Mouse (Mus musculus): Measurements from ENCODE around the gene Slc10a6. TPM values are rescaled to one million over a fixed set of nuclear protein-coding genes. Genes with fewer than 3 reads are reported as not detected.

Slc10a6 gene
- polyA plus RNA-seq, 1 experiment from 2014 or later = 0.34 TPM

- H3K27ac ChIP-seq (ENCODE audit: low read depth, low read length) = no peak overlapping the region
- no peak overlapping the region for H3K4me2 ChIP-seq (ENCODE audit: low read length)
- H3K4me3 ChIP-seq (ENCODE audit: low read length) = no peak overlapping the region
- H3K9me3 ChIP-seq (ENCODE audit: control insufficient read depth, low read length) = no peaks in the 10 kb centered on the region
- H3K4me1 ChIP-seq (ENCODE audit: control insufficient read depth, insufficient read depth, low read depth, low read length) = 0 out of 2 replicates have a peak, but pooled peaks cover 8% of the 10 kb centered on the region
- 78% methylated on average over 6 of the region's 6 CpGs for WGBS
- H3K36me3 ChIP-seq (ENCODE audit: control insufficient read depth, insufficient read depth, low read length) = no peaks in the 10 kb centered on the region
- no peak overlapping the region for H3K9ac ChIP-seq (ENCODE audit: low read depth, low read length)
- no peak for ATAC-seq
- no peaks in the 10 kb centered on the region for H3K27me3 ChIP-seq (replicated peaks; ENCODE audit: control insufficient read depth, insufficient read depth, low read length)
Observed at GRCm38 (mm10) chr5:103628499-103628898, 704 bp downstream of the Slc10a6 start.

DNA sequence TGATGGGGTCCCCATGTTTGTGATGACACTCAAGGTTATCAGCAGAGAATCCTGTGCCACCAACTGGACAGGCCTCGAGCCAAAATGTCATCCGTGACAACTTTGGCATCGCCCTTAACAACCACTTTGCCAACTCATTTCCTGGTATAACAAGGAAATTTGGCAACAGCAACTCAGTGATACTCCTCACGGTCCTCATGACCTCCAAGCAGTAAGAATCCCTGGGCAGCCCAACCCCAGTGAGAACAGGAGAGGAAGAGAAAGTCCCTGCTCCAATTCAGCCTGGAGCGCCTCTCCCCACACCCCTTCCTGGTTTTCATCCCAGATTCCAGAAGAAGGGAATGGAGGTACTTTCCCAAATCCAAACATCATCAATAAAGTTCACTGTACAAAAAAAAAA, 4.4 kb downstream of the Slc10a6 start:
- no peak overlapping the region for H3K4me2 ChIP-seq (ENCODE audit: low read length)
- WGBS = 91% methylated on average over 5 of the region's 5 CpGs
- H3K4me1 ChIP-seq (ENCODE audit: control insufficient read depth, insufficient read depth, low read depth, low read length) = 0 out of 2 replicates have a peak, but pooled peaks cover 6% of the 10 kb centered on the region
- no peak overlapping the region for H3K27ac ChIP-seq (ENCODE audit: low read depth, low read length)
- no peak overlapping the region for H3K4me3 ChIP-seq (ENCODE audit: low read length)
- H3K36me3 ChIP-seq (ENCODE audit: control insufficient read depth, insufficient read depth, low read length) = no peaks in the 10 kb centered on the region
- H3K9ac ChIP-seq (ENCODE audit: low read depth, low read length) = no peak overlapping the region
- H3K27me3 ChIP-seq (replicated peaks; ENCODE audit: control insufficient read depth, insufficient read depth, low read length) = no peaks in the 10 kb centered on the region
- ATAC-seq = no peak
- no peaks in the 10 kb centered on the region for H3K9me3 ChIP-seq (ENCODE audit: control insufficient read depth, low read length)

GRCm38 (mm10) chr5:103622321-103622720, 6.9 kb downstream of the Slc10a6 start:
- Histone ChIP-seq H3K36me3 (ENCODE audit: control insufficient read depth, insufficient read depth, low read length) (no peaks in the 10 kb centered on the region), H3K4me3 (ENCODE audit: low read length) (no peak overlapping the region), H3K4me2 (ENCODE audit: low read length) (no peak overlapping the region), H3K27ac (ENCODE audit: low read depth, low read length) (no peak overlapping the region), H3K27me3 (replicated peaks; ENCODE audit: control insufficient read depth, insufficient read depth, low read length) (no peaks in the 10 kb centered on the region), H3K4me1 (ENCODE audit: control insufficient read depth, insufficient read depth, low read depth, low read length) (no peaks in the 10 kb centered on the region), H3K9me3 (ENCODE audit: control insufficient read depth, low read length) (no peaks in the 10 kb centered on the region), H3K9ac (ENCODE audit: low read depth, low read length) (no peak overlapping the region)
- 63% methylated on average over 5 of the region's 5 CpGs for WGBS
- ATAC-seq = no peak

GRCm38 (mm10) chr5:103620301-103620973, 8.8 kb downstream of the Slc10a6 start:
- Histone ChIP-seq H3K9ac (ENCODE audit: low read depth, low read length) (no peak overlapping the region), H3K27me3 (replicated peaks; ENCODE audit: control insufficient read depth, insufficient read depth, low read length) (no peaks in the 10 kb centered on the region), H3K4me1 (ENCODE audit: control insufficient read depth, insufficient read depth, low read depth, low read length) (no peaks in the 10 kb centered on the region), H3K9me3 (ENCODE audit: control insufficient read depth, low read length) (no peaks in the 10 kb centered on the region), H3K4me3 (ENCODE audit: low read length) (no peak overlapping the region), H3K27ac (ENCODE audit: low read depth, low read length) (no peak overlapping the region), H3K4me2 (ENCODE audit: low read length) (no peak overlapping the region), H3K36me3 (ENCODE audit: control insufficient read depth, insufficient read depth, low read length) (no peaks in the 10 kb centered on the region)
- 80% methylated on average over 12 of the region's 12 CpGs for WGBS
- ATAC-seq = no peak

GRCm38 (mm10) chr5:103617191-103617590, 12.0 kb downstream of the Slc10a6 start:
- Histone ChIP-seq H3K9ac (ENCODE audit: low read depth, low read length) (no peak overlapping the region), H3K4me2 (ENCODE audit: low read length) (no peak overlapping the region), H3K4me3 (ENCODE audit: low read length) (no peak overlapping the region), H3K27ac (ENCODE audit: low read depth, low read length) (no peak overlapping the region), H3K27me3 (replicated peaks; ENCODE audit: control insufficient read depth, insufficient read depth, low read length) (no peaks in the 10 kb centered on the region), H3K36me3 (ENCODE audit: control insufficient read depth, insufficient read depth, low read length) (no peaks in the 10 kb centered on the region), H3K4me1 (ENCODE audit: control insufficient read depth, insufficient read depth, low read depth, low read length) (no peaks in the 10 kb centered on the region), H3K9me3 (ENCODE audit: control insufficient read depth, low read length) (no peaks in the 10 kb centered on the region)
- ATAC-seq = no peak
- WGBS = 66% methylated on average over 9 of the region's 9 CpGs

DNA sequence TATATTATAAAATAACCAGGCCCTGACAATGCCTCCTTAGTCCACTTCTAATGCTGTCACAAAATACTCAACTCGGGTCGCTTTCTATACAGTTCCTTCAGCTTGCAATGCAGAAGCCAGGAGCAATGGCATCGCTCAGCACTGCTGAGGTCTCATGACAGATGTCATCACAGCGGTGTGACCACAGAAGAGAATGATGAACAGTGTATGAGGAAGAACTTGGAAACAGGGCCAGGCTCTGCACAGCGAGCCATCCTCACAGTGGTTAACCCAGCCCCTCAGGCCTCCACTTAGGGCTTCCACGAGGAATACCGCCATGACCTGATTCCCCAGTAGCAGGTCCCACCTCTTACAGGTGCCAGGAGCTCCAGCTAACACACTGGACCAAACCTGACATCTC, 14.8 kb downstream of the Slc10a6 start:
- no peak overlapping the region for H3K4me3 ChIP-seq (ENCODE audit: low read length)
- H3K4me2 ChIP-seq (ENCODE audit: low read length) = no peak overlapping the region
- 88% methylated on average over 7 of the region's 7 CpGs for WGBS
- no peaks in the 10 kb centered on the region for H3K4me1 ChIP-seq (ENCODE audit: control insufficient read depth, insufficient read depth, low read depth, low read length)
- H3K36me3 ChIP-seq (ENCODE audit: control insufficient read depth, insufficient read depth, low read length) = no peaks in the 10 kb centered on the region
- H3K9me3 ChIP-seq (ENCODE audit: control insufficient read depth, low read length) = no peaks in the 10 kb centered on the region
- no peak overlapping the region for H3K9ac ChIP-seq (ENCODE audit: low read depth, low read length)
- no peaks in the 10 kb centered on the region for H3K27me3 ChIP-seq (replicated peaks; ENCODE audit: control insufficient read depth, insufficient read depth, low read length)
- ATAC-seq = no peak
- no peak overlapping the region for H3K27ac ChIP-seq (ENCODE audit: low read depth, low read length)

- no peak for ATAC-seq
- Histone ChIP-seq H3K27me3 (replicated peaks; ENCODE audit: control insufficient read depth, insufficient read depth, low read length) (no peaks in the 10 kb centered on the region), H3K4me2 (ENCODE audit: low read length) (no peak overlapping the region), H3K9ac (ENCODE audit: low read depth, low read length) (no peak overlapping the region), H3K4me3 (ENCODE audit: low read length) (no peak overlapping the region), H3K27ac (ENCODE audit: low read depth, low read length) (no peak overlapping the region), H3K36me3 (ENCODE audit: control insufficient read depth, insufficient read depth, low read length) (no peaks in the 10 kb centered on the region), H3K9me3 (ENCODE audit: control insufficient read depth, low read length) (no peaks in the 10 kb centered on the region), H3K4me1 (ENCODE audit: control insufficient read depth, insufficient read depth, low read depth, low read length) (no peaks in the 10 kb centered on the region)
- 81% methylated on average over 7 of the region's 7 CpGs for WGBS
Observed at GRCm38 (mm10) chr5:103612316-103612715, 16.9 kb downstream of the Slc10a6 start.

DNA sequence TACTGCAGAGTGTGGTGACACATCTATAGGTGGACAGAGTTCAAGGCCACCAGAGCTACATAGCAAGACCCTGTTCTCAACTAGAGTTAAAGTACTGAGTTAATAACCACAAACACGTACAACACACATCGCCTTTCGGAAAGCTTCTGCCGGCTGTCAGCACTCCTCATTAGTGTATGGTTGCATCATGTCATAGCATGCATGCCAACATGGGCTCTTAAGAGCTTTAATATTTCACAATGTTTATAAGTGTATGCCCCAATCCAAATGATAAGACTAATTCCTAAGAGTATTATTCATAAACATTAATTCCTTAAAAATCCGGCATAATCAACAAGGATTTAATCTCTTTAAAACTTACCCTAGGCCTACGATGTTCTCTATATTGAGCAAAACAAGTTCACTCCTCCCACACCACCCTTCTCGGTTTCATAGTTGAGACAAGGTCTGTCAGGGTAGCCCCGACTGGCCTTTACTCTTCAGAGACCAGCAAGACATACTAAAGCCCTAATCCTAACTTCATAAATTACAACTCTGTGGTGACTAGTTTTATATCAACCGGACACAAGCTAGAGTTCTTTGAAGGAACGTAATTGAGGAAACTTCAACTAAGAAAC, 18.2 kb downstream of the Slc10a6 start:
- H3K4me1 ChIP-seq (ENCODE audit: control insufficient read depth, insufficient read depth, low read depth, low read length) = no peaks in the 10 kb centered on the region
- no peak overlapping the region for H3K9ac ChIP-seq (ENCODE audit: low read depth, low read length)
- no peak overlapping the region for H3K4me3 ChIP-seq (ENCODE audit: low read length)
- 92% methylated on average over 10 of the region's 10 CpGs for WGBS
- no peaks in the 10 kb centered on the region for H3K27me3 ChIP-seq (replicated peaks; ENCODE audit: control insufficient read depth, insufficient read depth, low read length)
- no peak overlapping the region for H3K27ac ChIP-seq (ENCODE audit: low read depth, low read length)
- no peaks in the 10 kb centered on the region for H3K9me3 ChIP-seq (ENCODE audit: control insufficient read depth, low read length)
- no peaks in the 10 kb centered on the region for H3K36me3 ChIP-seq (ENCODE audit: control insufficient read depth, insufficient read depth, low read length)
- no peak overlapping the region for H3K4me2 ChIP-seq (ENCODE audit: low read length)
- ATAC-seq = no peak

DNA sequence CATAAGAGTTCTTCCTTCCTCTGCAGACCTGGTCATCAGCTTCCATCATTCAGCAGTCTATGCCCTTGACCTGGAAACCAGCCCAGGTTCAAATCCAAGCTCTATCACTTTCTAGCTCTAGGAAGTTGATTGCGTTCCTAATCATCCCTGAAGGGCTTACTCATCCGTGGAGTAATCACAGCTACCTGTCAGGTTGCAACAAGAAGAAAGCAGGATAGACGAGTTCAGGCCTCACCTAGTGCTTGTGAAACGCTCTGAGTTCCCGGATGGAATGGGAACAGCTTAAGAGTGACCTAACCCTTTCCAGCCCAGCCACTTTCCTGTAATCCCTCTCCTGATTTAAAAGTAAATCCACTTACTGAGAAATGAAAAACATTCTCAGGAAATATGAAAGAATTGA, 19.1 kb downstream of the Slc10a6 start:
- no peak for ATAC-seq
- WGBS = 69% methylated on average over 5 of the region's 5 CpGs

More for the DNA sequence above, 19.1 kb downstream of the Slc10a6 start:
- Histone ChIP-seq H3K9me3 (ENCODE audit: control insufficient read depth, low read length) (no peaks in the 10 kb centered on the region), H3K9ac (ENCODE audit: low read depth, low read length) (no peak overlapping the region), H3K27me3 (replicated peaks; ENCODE audit: control insufficient read depth, insufficient read depth, low read length) (no peaks in the 10 kb centered on the region), H3K4me2 (ENCODE audit: low read length) (no peak overlapping the region), H3K4me1 (ENCODE audit: control insufficient read depth, insufficient read depth, low read depth, low read length) (no peaks in the 10 kb centered on the region), H3K27ac (ENCODE audit: low read depth, low read length) (no peak overlapping the region), H3K4me3 (ENCODE audit: low read length) (no peak overlapping the region), H3K36me3 (ENCODE audit: control insufficient read depth, insufficient read depth, low read length) (no peaks in the 10 kb centered on the region)
